Mouse (Mus musculus) CH12.LX (cell line): ENCODE data around the gene Cenpn. TPM values are rescaled to one million over a fixed set of nuclear protein-coding genes. Genes with fewer than 3 reads are reported as not detected.
A peak's percentile ranks its signal among the peaks of the same experiment; 100 is the strongest.

Source experiments
- DNase-seq: peaks from one replicate; pipeline ENCODE4 v3.0.0-alpha.2; 2013; ENCODE audit errors: extremely low read depth
- H3K27ac ChIP-seq: 2 replicates; pipeline ENCODE4 v1.5.1; 2012; ENCODE audit warnings: low read depth, mild to moderate bottlenecking, control low read depth, moderate library complexity; ENCODE audit not compliant: insufficient read depth
- H3K27me3 ChIP-seq: replicated peaks from 2 replicates; pipeline ENCODE3; 2012; ENCODE audit warnings: inconsistent platforms
- H3K36me3 ChIP-seq, 2 experiments: replicated peaks in 1 of 2; 2 replicates each; pipeline versions ENCODE3 to v1.6.1; 2012; ENCODE audit warnings: inconsistent platforms in 1 of 2, low read length in 1 of 2, mild to moderate bottlenecking in 1 of 2, mixed read lengths in 1 of 2, moderate library complexity in 1 of 2; ENCODE audit not compliant: control insufficient read depth in 1 of 2, insufficient read depth in 1 of 2
- H3K4me1 ChIP-seq, 2 experiments: 2 replicates each; pipeline ENCODE4 v1.6.1; 2012; ENCODE audit warnings: inconsistent platforms in 1 of 2, moderate library complexity in 1 of 2; ENCODE audit not compliant: insufficient read depth in 2 of 2, control insufficient read depth in 1 of 2
- H3K4me2 ChIP-seq: 2 replicates; pipeline ENCODE4 v1.6.1; 2012; ENCODE audit warnings: low read depth, mild to moderate bottlenecking, control low read depth; ENCODE audit not compliant: poor library complexity, insufficient read depth, severe bottlenecking
- H3K4me3 ChIP-seq, 3 experiments: fragments of 150-350 bp in 1 of 3; sonication (generic) in 1 of 3; replicated peaks in 1 of 3; 2 replicates each; pipeline versions ENCODE3 to v1.5.1; 2011 to 2012; ENCODE audit warnings: low read depth in 2 of 3, low read length in 2 of 3, mild to moderate bottlenecking in 2 of 3, moderate library complexity in 2 of 3, control low read depth in 1 of 3, improper control_type of control experiment in 1 of 3, inconsistent platforms in 1 of 3, mixed read lengths in 1 of 3; ENCODE audit not compliant: poor library complexity in 1 of 3
- H3K79me2 ChIP-seq: replicated peaks from 2 replicates; pipeline ENCODE4 v1.6.1; 2012; ENCODE audit warnings: mild to moderate bottlenecking, moderate library complexity; ENCODE audit not compliant: control insufficient read depth, poor library complexity, insufficient read depth, severe bottlenecking; ENCODE audit errors: extremely low read depth
- H3K9ac ChIP-seq: 2 replicates; pipeline ENCODE4 v1.6.1; 2012; ENCODE audit warnings: low read depth, mild to moderate bottlenecking, control low read depth, moderate library complexity; ENCODE audit not compliant: insufficient read depth
- H3K9me3 ChIP-seq: replicated peaks from 2 replicates; pipeline ENCODE3; 2012; ENCODE audit warnings: low read length, inconsistent platforms, mixed read lengths
- BHLHE40 ChIP-seq: IDR thresholded peaks from 2 replicates; pipeline ENCODE4 v1.6.1; 2011; ENCODE audit warnings: mild to moderate bottlenecking, low read depth, low read length, improper control_type of control experiment
- CHD2 ChIP-seq: IDR thresholded peaks from 2 replicates; pipeline ENCODE4 v1.6.1; 2011; ENCODE audit warnings: low read length, improper control_type of control experiment
- CTCF ChIP-seq, 2 experiments: IDR thresholded peaks in 1 of 2; conservative IDR thresholded peaks in 1 of 2; 2 replicates each; pipeline ENCODE4 v1.5.1; 2011 to 2012; ENCODE audit warnings: low read depth in 2 of 2, low read length in 2 of 2, improper control_type of control experiment in 1 of 2, inconsistent platforms in 1 of 2, mild to moderate bottlenecking in 1 of 2, moderate library complexity in 1 of 2
- E2F4 ChIP-seq: IDR thresholded peaks from 2 replicates; pipeline ENCODE4 v1.6.1; 2011; ENCODE audit warnings: low read depth, low read length, improper control_type of control experiment; ENCODE audit not compliant: insufficient replicate concordance
- ELF1 ChIP-seq: IDR thresholded peaks from 2 replicates; pipeline ENCODE4 v1.6.1; 2014; ENCODE audit warnings: low read depth, mild to moderate bottlenecking, inconsistent platforms, low read length, improper control_type of control experiment
- ETS1 ChIP-seq: conservative IDR thresholded peaks from 2 replicates; pipeline ENCODE4 v1.6.1; 2012; ENCODE audit warnings: low read depth, mild to moderate bottlenecking, inconsistent platforms, low read length, improper control_type of control experiment, moderate library complexity
- GABPA ChIP-seq: IDR thresholded peaks from 2 replicates; pipeline ENCODE4 v1.6.1; 2012; ENCODE audit warnings: low read depth, low read length, improper control_type of control experiment, inconsistent platforms; ENCODE audit not compliant: insufficient replicate concordance
- HCFC1 ChIP-seq: IDR thresholded peaks from 2 replicates; pipeline ENCODE4 v1.6.1; 2012; ENCODE audit warnings: low read depth, mild to moderate bottlenecking, inconsistent platforms, low read length, improper control_type of control experiment
- IRF4 ChIP-seq: IDR thresholded peaks from 2 replicates; pipeline ENCODE4 v1.6.1; 2014; ENCODE audit warnings: low read depth, mild to moderate bottlenecking, inconsistent platforms, low read length, improper control_type of control experiment
- KAT2A ChIP-seq: IDR thresholded peaks from 2 replicates; pipeline ENCODE4 v1.6.1; 2012; ENCODE audit warnings: low read length, improper control_type of control experiment, inconsistent platforms; ENCODE audit not compliant: insufficient replicate concordance
- MAFK ChIP-seq: IDR thresholded peaks from 2 replicates; pipeline ENCODE4 v1.6.1; 2011; ENCODE audit warnings: low read length, improper control_type of control experiment; ENCODE audit not compliant: insufficient replicate concordance
- MAX ChIP-seq: IDR thresholded peaks from 2 replicates; pipeline ENCODE4 v1.6.1; 2011; ENCODE audit warnings: low read length, improper control_type of control experiment
- MAZ ChIP-seq: IDR thresholded peaks from 2 replicates; pipeline ENCODE4 v1.6.1; 2012; ENCODE audit warnings: low read depth, mild to moderate bottlenecking, inconsistent platforms, low read length, improper control_type of control experiment, moderate library complexity
- MEF2A ChIP-seq: IDR thresholded peaks from 2 replicates; pipeline ENCODE4 v1.6.1; 2014; ENCODE audit warnings: low read depth, mild to moderate bottlenecking, inconsistent platforms, low read length, improper control_type of control experiment, borderline replicate concordance
- MXI1 ChIP-seq: IDR thresholded peaks from 2 replicates; pipeline ENCODE4 v1.6.1; 2011; ENCODE audit warnings: mild to moderate bottlenecking, low read depth, low read length, improper control_type of control experiment
- MYC ChIP-seq: IDR thresholded peaks from 2 replicates; pipeline ENCODE4 v1.6.1; 2011; ENCODE audit warnings: low read depth, mild to moderate bottlenecking, improper control_type of control experiment, low read length
- NELFE ChIP-seq: IDR thresholded peaks from 2 replicates; pipeline ENCODE4 v1.6.1; 2011; ENCODE audit warnings: low read depth, low read length, improper control_type of control experiment
- NRF1 ChIP-seq: IDR thresholded peaks from 2 replicates; pipeline ENCODE4 v1.6.1; 2014; ENCODE audit warnings: low read depth, mild to moderate bottlenecking, inconsistent platforms, low read length, improper control_type of control experiment, moderate library complexity
- PAX5 ChIP-seq: IDR thresholded peaks from 2 replicates; pipeline ENCODE4 v1.6.1; 2012; ENCODE audit warnings: low read length, inconsistent platforms, mixed read lengths
- POLR2A ChIP-seq: IDR thresholded peaks from 2 replicates; pipeline ENCODE4 v1.6.1; 2011; ENCODE audit warnings: low read depth, mild to moderate bottlenecking, improper control_type of control experiment, low read length
- POLR2AphosphoS2 ChIP-seq: IDR thresholded peaks from 2 replicates; pipeline ENCODE4 v1.6.1; 2011; ENCODE audit warnings: low read depth, low read length, improper control_type of control experiment
- RAD21 ChIP-seq: IDR thresholded peaks from 2 replicates; pipeline ENCODE4 v1.6.1; 2011; ENCODE audit warnings: low read depth, mild to moderate bottlenecking, low read length, improper control_type of control experiment, moderate library complexity
- RCOR1 ChIP-seq: conservative IDR thresholded peaks from 2 replicates; pipeline ENCODE4 v1.6.1; 2012; ENCODE audit warnings: low read depth, mild to moderate bottlenecking, inconsistent platforms, low read length, improper control_type of control experiment
- SIN3A ChIP-seq: IDR thresholded peaks from 2 replicates; pipeline ENCODE4 v1.6.1; 2012; ENCODE audit warnings: low read length, improper control_type of control experiment, inconsistent platforms
- SMC3 ChIP-seq: IDR thresholded peaks from 2 replicates; pipeline ENCODE4 v1.6.1; 2011; ENCODE audit warnings: low read depth, low read length, improper control_type of control experiment
- TBP ChIP-seq: conservative IDR thresholded peaks from 2 replicates; pipeline ENCODE4 v1.6.1; 2011; ENCODE audit warnings: low read depth, low read length, improper control_type of control experiment
- TCF12 ChIP-seq: IDR thresholded peaks from 2 replicates; pipeline ENCODE4 v1.6.1; 2014; ENCODE audit warnings: low read depth, mild to moderate bottlenecking, inconsistent platforms, low read length, improper control_type of control experiment
- UBTF ChIP-seq: IDR thresholded peaks from 2 replicates; pipeline ENCODE4 v1.6.1; 2012; ENCODE audit warnings: low read depth, mild to moderate bottlenecking, inconsistent platforms, low read length, improper control_type of control experiment, moderate library complexity
- USF1 ChIP-seq: IDR thresholded peaks from 2 replicates; pipeline ENCODE4 v1.6.1; 2014; ENCODE audit warnings: low read depth, mild to moderate bottlenecking, inconsistent platforms, low read length, improper control_type of control experiment
- ZC3H11A ChIP-seq: IDR thresholded peaks from 2 replicates; pipeline ENCODE4 v1.6.1; 2012; ENCODE audit warnings: low read depth, mild to moderate bottlenecking, inconsistent platforms, low read length, improper control_type of control experiment
- ZKSCAN1 ChIP-seq: IDR thresholded peaks from 2 replicates; pipeline ENCODE4 v1.6.1; 2012; ENCODE audit warnings: low read depth, inconsistent platforms, low read length, improper control_type of control experiment, borderline replicate concordance
- ZNF384 ChIP-seq: IDR thresholded peaks from 2 replicates; pipeline ENCODE4 v1.6.1; 2012; ENCODE audit warnings: low read depth, low read length, improper control_type of control experiment, inconsistent platforms
- dilution Hi-C: fragments of 300-500 bp; cut with MboI; formaldehyde crosslinking; loops from 2 replicates; pipeline ENCODE4 v1.14.3; 2020; ENCODE audit warnings: low sequenced_read_pairs; ENCODE audit not compliant: extremely low pct_unique_long_range_greater_than_20kb, extremely low pct_ligation_motif_present
- in situ Hi-C: fragments of 300-500 bp; cut with MboI; formaldehyde crosslinking; loops from 3 replicates; pipeline ENCODE4 v1.14.3; 2019; ENCODE audit warnings: low sequenced_read_pairs, low pct_ligation_motif_present, low pct_unique_long_range_greater_than_20kb, mixed read lengths
- polyA plus RNA-seq: library from polyadenylated mRNA; unstranded; fragments of >175 nt; gene quantifications from 2 replicates; pipeline ENCODE4 v1.2.1, GENCODE M21; 2012; ENCODE audit warnings: low read depth; ENCODE audit not compliant: insufficient read length
- total RNA-seq, 2 experiments: library from RNA; depleted of rRNA; stranded (reverse); fragments of 300-350 nt in 1 of 2; fragments of >200 nt in 1 of 2; gene quantifications; 2 replicates each; pipeline ENCODE4 v1.2.3; 2012 to 2014

Gene Cenpn
- total and polyA plus RNA-seq, 3 experiments, result 26.3 to 52.0 (median 45.6) TPM

GRCm38 (mm10) chr8:116978631-116979256, 57.2 kb downstream of the Cenpn start, which contains the start of gene 1700030J22Rik:
Gene 1700030J22Rik, minus strand, starts transcription at chr8:116978959.
- H3K27ac ChIP-seq, result no peak within 1 kb of the TSS
- no peaks in the 10 kb centered on the region for H3K79me2 ChIP-seq

DNA sequence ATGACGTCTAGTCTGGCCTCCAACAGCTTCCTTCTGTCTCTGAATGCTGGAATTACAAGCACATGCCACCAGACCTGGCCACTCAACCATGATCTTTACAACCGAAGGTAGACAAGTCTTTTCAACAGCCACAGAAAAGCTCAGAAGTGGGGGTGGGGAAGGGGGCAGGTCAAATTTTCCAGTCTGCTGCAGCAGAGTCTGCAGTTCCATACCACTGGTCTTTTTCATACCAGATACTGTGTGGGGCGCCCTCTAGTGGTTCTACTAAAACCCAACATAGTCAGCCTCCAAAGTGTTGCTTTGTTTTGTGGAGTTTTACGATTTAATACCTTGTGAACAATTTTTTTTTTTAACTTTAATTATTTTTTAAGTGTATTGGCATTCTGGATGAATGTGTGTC, 58.6 kb downstream of the Cenpn start:
- Histone ChIP-seq H3K9ac (peak overlapping the region; percentile 48; the same call in 1 of the 2 replicates), H3K4me3 (peak overlapping the region; percentile 28 to 60 (median 42)), H3K36me3 (peaks cover 8 to 31% of the 10 kb centered on the region in 2 experiments), H3K27ac (0 out of 2 replicates have a peak overlapping the region, but pooled peaks have one; percentile 38), H3K79me2 (no peaks in the 10 kb centered on the region), H3K27me3 (no peaks in the 10 kb centered on the region), H3K4me2 (peak overlapping the region; percentile 99), H3K4me1 (peaks cover 2 to 17% of the 10 kb centered on the region in 2 experiments; a peak in 2 of 4 replicates), H3K9me3 (no peaks in the 10 kb centered on the region)
- peak; percentile 84 for DNase-seq
- in situ Hi-C loops (no loop called here), dilution Hi-C loops (no loop called here)
- TF ChIP-seq NRF1 (no peak), MYC (no peak), NELFE (no peak), CTCF (conservative IDR thresholded peaks at IDR 0.05 in 1 of 2, IDR thresholded peaks at IDR 0.05 in 1 of 2; ENCODE audit: low read depth in 2 of 2, low read length in 2 of 2) (peak; percentile 32 to 82; a peak in 3 of 4 replicates), KAT2A (no peak), MAZ (no peak), IRF4 (peak; percentile 61), MXI1 (peak; percentile 60; the same call in 1 of the 2 replicates), HCFC1 (peak; percentile 29; the same call in 1 of the 2 replicates), POLR2AphosphoS2 (no peak), TCF12 (no peak), RAD21 (peak; percentile 68), PAX5 (no peak), CHD2 (peak; percentile 84), SMC3 (peak; percentile 66), ZNF384 (no peak), MAFK (0 out of 2 replicates have a peak, but pooled peaks have one; percentile 31), ZKSCAN1 (no peak), E2F4 (no peak), GABPA (no peak), RCOR1 (no peak), BHLHE40 (peak; percentile 37; the same call in 1 of the 2 replicates), USF1 (no peak), TBP (no peak), POLR2A (no peak)

More at GRCm38 (mm10) chr8:116978631-116979256, 57.2 kb downstream of the Cenpn start, which contains the start of gene 1700030J22Rik:
- TF ChIP-seq SIN3A (peak; percentile 99), MAZ (peak; percentile 82; the same call in 1 of the 2 replicates), ETS1 (no peak), UBTF (no peak), MXI1 (peak; percentile 98), CTCF (conservative IDR thresholded peaks at IDR 0.05 in 1 of 2, IDR thresholded peaks at IDR 0.05 in 1 of 2; ENCODE audit: low read depth in 2 of 2, low read length in 2 of 2) (peak in 1 of 2 experiments; percentile 37; a peak in 1 of 4 replicates), HCFC1 (peak; percentile 73), ELF1 (peak; percentile 81), RAD21 (peak; percentile 34), MAX (peak; percentile 54; the same call in 1 of the 2 replicates), POLR2AphosphoS2 (no peak), MEF2A (no peak), PAX5 (no peak), POLR2A (no peak), ZC3H11A (no peak), TCF12 (peak; percentile 34; the same call in 1 of the 2 replicates)
- H3K27me3 ChIP-seq, result no peaks in the 10 kb centered on the region
- dilution Hi-C loops (no loop called here), in situ Hi-C loops (no loop called here)
- peak within 1 kb of the TSS; percentile 99 for H3K4me2 ChIP-seq
- H3K9ac ChIP-seq, result no peak within 1 kb of the TSS; the same call in 1 of the 2 replicates
- peaks cover 2 to 17% of the 10 kb centered on the region in 2 experiments; a peak in 2 of 4 replicates for H3K4me1 ChIP-seq
- DNase-seq, result peak; percentile 98
- peaks cover 4 to 19% of the 10 kb centered on the region in 2 experiments for H3K36me3 ChIP-seq
- H3K4me3 ChIP-seq, result peak within 1 kb of the TSS; percentile 60 to 80 (median 63)
- no peaks in the 10 kb centered on the region for H3K9me3 ChIP-seq
